Mouse (Mus musculus) right cerebral cortex, postnatal 36 days (tissue): Measurements from ENCODE around the gene Eepd1.

Source experiments
- DNase-seq, 2 experiments: peaks; one replicate each; pipeline ENCODE4 v3.0.0; 2022; ENCODE audit warnings: low spot score in 2 of 2, mixed read lengths in 1 of 2

The Eepd1 gene

GRCm38 (mm10) chr9:25489221-25489960 lies 8.0 kb downstream of the Eepd1 start:
- DNase-seq, result no peak

GRCm38 (mm10) chr9:25490278-25491145 lies 9.2 kb downstream of the Eepd1 start:
- DNase-seq, result no peak

- no peak for DNase-seq
Observed at GRCm38 (mm10) chr9:25493918-25494317, 12.6 kb downstream of the Eepd1 start.

- no peak for DNase-seq
Observed at GRCm38 (mm10) chr9:25495601-25496000, 14.3 kb downstream of the Eepd1 start.

GRCm38 (mm10) chr9:25496196-25496595 lies 14.8 kb downstream of the Eepd1 start:
- DNase-seq, result no peak

- no peak for DNase-seq
Observed at GRCm38 (mm10) chr9:25496703-25497102, 15.4 kb downstream of the Eepd1 start.

- DNase-seq, result no peak
Observed at GRCm38 (mm10) chr9:25498770-25499169, 17.4 kb downstream of the Eepd1 start.

- no peak for DNase-seq
Observed at GRCm38 (mm10) chr9:25499306-25499705, 18.0 kb downstream of the Eepd1 start.

- DNase-seq, result no peak
Observed at GRCm38 (mm10) chr9:25500031-25500430, 18.7 kb downstream of the Eepd1 start.

- no peak for DNase-seq
Observed at GRCm38 (mm10) chr9:25508825-25509224, 27.5 kb downstream of the Eepd1 start.

- peak; percentile 39 to 66 for DNase-seq
Observed at GRCm38 (mm10) chr9:25510572-25510971, 29.2 kb downstream of the Eepd1 start.

GRCm38 (mm10) chr9:25513050-25513449 lies 31.7 kb downstream of the Eepd1 start:
- DNase-seq, result no peak

- no peak for DNase-seq
Observed at GRCm38 (mm10) chr9:25513556-25513955, 32.2 kb downstream of the Eepd1 start.

- DNase-seq, result no peak
Observed at GRCm38 (mm10) chr9:25516640-25517039, 35.3 kb downstream of the Eepd1 start.

GRCm38 (mm10) chr9:25517982-25518381 lies 36.6 kb downstream of the Eepd1 start:
- no peak for DNase-seq

GRCm38 (mm10) chr9:25519193-25519592 lies 37.8 kb downstream of the Eepd1 start:
- no peak for DNase-seq

GRCm38 (mm10) chr9:25520826-25521225 lies 39.5 kb downstream of the Eepd1 start:
- DNase-seq, result no peak

GRCm38 (mm10) chr9:25521825-25522224 lies 40.5 kb downstream of the Eepd1 start:
- DNase-seq, result no peak

- no peak for DNase-seq
Observed at GRCm38 (mm10) chr9:25526516-25526915, 45.2 kb downstream of the Eepd1 start.

GRCm38 (mm10) chr9:25526927-25527337 lies 45.6 kb downstream of the Eepd1 start:
- DNase-seq, result no peak

GRCm38 (mm10) chr9:25527359-25528038 lies 46.2 kb downstream of the Eepd1 start:
- no peak for DNase-seq

- no peak for DNase-seq
Observed at GRCm38 (mm10) chr9:25531627-25532026, 50.3 kb downstream of the Eepd1 start.
